Mouse (Mus musculus): ENCODE measurements at regions not wholly inside any gene's neighbourhood (a gene's known extent, or its start where the extent isn't known, plus 50 kb on each side); places are given as distances from the start of the nearest gene placed in this dataset.
"Not testable (repeated sequence)": the region's sequence is repeated elsewhere in the genome, so short reads cannot be mapped to it uniquely, and the experiment has no call there.

GRCm38 (mm10) chr2:171985813-171986572, 57.3 kb downstream of the Cbln4 start:
- DNase-seq (ENCODE audit: low read depth, low spot score), result no peak

- no peak for DNase-seq (ENCODE audit: low read depth, low spot score)
These were observed 73.9 kb downstream of the Cbln4 start for GRCm38 (mm10) chr2:171969311-171969905.

- DNase-seq (ENCODE audit: low read depth, low spot score), result peak; percentile 50
These were observed 96.6 kb downstream of the Cbln4 start for GRCm38 (mm10) chr2:171946569-171947250.

GRCm38 (mm10) chr2:171942671-171943070, 100.6 kb downstream of the Cbln4 start:
- peak; percentile 32 for DNase-seq (ENCODE audit: low read depth, low spot score)

GRCm38 (mm10) chr2:171935646-171936325, 107.5 kb downstream of the Cbln4 start:
- no peak for DNase-seq (ENCODE audit: low read depth, low spot score)

- peak; percentile 54 for DNase-seq (ENCODE audit: low read depth, low spot score)
These were observed 122.3 kb downstream of the Cbln4 start for GRCm38 (mm10) chr2:171920960-171921359.

GRCm38 (mm10) chr2:171887306-171887705, 156.0 kb downstream of the Cbln4 start:
- DNase-seq (ENCODE audit: low read depth, low spot score), result no peak

- DNase-seq (ENCODE audit: low read depth, low spot score), result not testable (repeated sequence)
These were observed 163.9 kb downstream of the Cbln4 start for GRCm38 (mm10) chr2:171879238-171879960.

GRCm38 (mm10) chr2:171867550-171867949, 175.7 kb downstream of the Cbln4 start:
- no peak for DNase-seq (ENCODE audit: low read depth, low spot score)

GRCm38 (mm10) chr2:171864376-171864965, 178.8 kb downstream of the Cbln4 start:
- no peak for DNase-seq (ENCODE audit: low read depth, low spot score)

- DNase-seq (ENCODE audit: low read depth, low spot score), result no peak
These were observed 180.6 kb downstream of the Cbln4 start for GRCm38 (mm10) chr2:171862626-171863025.

GRCm38 (mm10) chr2:171858894-171859293, 184.4 kb downstream of the Cbln4 start:
- no peak for DNase-seq (ENCODE audit: low read depth, low spot score)

- DNase-seq (ENCODE audit: low read depth, low spot score), result no peak
These were observed 186.8 kb downstream of the Cbln4 start for GRCm38 (mm10) chr2:171856491-171856890.

GRCm38 (mm10) chr2:171846826-171847492, 196.3 kb downstream of the Cbln4 start:
- peak; percentile 6 for DNase-seq (ENCODE audit: low read depth, low spot score)

GRCm38 (mm10) chr2:171840058-171840713, 203.1 kb downstream of the Cbln4 start:
- no peak for DNase-seq (ENCODE audit: low read depth, low spot score)

GRCm38 (mm10) chr2:171822156-171822555, 221.1 kb downstream of the Cbln4 start:
- no peak for DNase-seq (ENCODE audit: low read depth, low spot score)

- no peak for DNase-seq (ENCODE audit: low read depth, low spot score)
These were observed 224.8 kb downstream of the Cbln4 start for GRCm38 (mm10) chr2:171818504-171818903.

- no peak for DNase-seq (ENCODE audit: low read depth, low spot score)
These were observed 226.4 kb downstream of the Cbln4 start for GRCm38 (mm10) chr2:171816685-171817419.

GRCm38 (mm10) chr2:171812701-171813100, 230.6 kb downstream of the Cbln4 start:
- no peak for DNase-seq (ENCODE audit: low read depth, low spot score)

All from telencephalon, adult 2 months (tissue).